Mouse (Mus musculus) embryonic facial prominence, embryonic 15.5 days (tissue): Measurements from ENCODE around the gene Tmem170b. TPM values are rescaled to one million over a fixed set of nuclear protein-coding genes. Genes with fewer than 3 reads are reported as not detected.

ENCODE experiments used
- ATAC-seq: fragments of 200-750 bp; cut with Nextera tagmentation; 2 replicates; pipeline ENCODE4 v1.8.0; 2017; ENCODE audit warnings: low read depth, moderate TSS enrichment; ENCODE audit not compliant: insufficient number of reproducible peaks, low FRiP score, low TSS enrichment
- H3K27ac ChIP-seq: fragments of 300-500 bp; sonication (generic); replicated peaks from 2 replicates; pipeline ENCODE4 v1.5.1; 2015; ENCODE audit warnings: mild to moderate bottlenecking, inconsistent platforms
- H3K27me3 ChIP-seq: fragments of 300-500 bp; sonication (generic); 2 replicates; pipeline ENCODE4 v1.6.1; 2015; ENCODE audit warnings: inconsistent platforms
- H3K36me3 ChIP-seq: fragments of 300-500 bp; sonication (generic); 2 replicates; pipeline ENCODE4 v1.6.1; 2015; ENCODE audit warnings: mild to moderate bottlenecking, inconsistent platforms
- H3K4me1 ChIP-seq: fragments of 300-500 bp; sonication (generic); 2 replicates; pipeline ENCODE4 v1.6.1; 2015; ENCODE audit warnings: inconsistent platforms
- H3K4me2 ChIP-seq: fragments of 300-500 bp; sonication (generic); replicated peaks from 2 replicates; pipeline ENCODE4 v1.6.1; 2015; ENCODE audit warnings: mild to moderate bottlenecking, inconsistent platforms
- H3K4me3 ChIP-seq: fragments of 300-500 bp; sonication (generic); replicated peaks from 2 replicates; pipeline ENCODE4 v1.5.1; 2015; ENCODE audit warnings: mild to moderate bottlenecking, inconsistent platforms
- H3K9ac ChIP-seq: fragments of 300-500 bp; sonication (generic); 2 replicates; pipeline ENCODE4 v1.6.1; 2015; ENCODE audit warnings: inconsistent platforms
- H3K9me3 ChIP-seq: fragments of 300-500 bp; sonication (generic); replicated peaks from 2 replicates; pipeline ENCODE4 v1.6.1; 2016; ENCODE audit warnings: inconsistent platforms
- WGBS: fragments of 180-500 bp; shearing (Covaris S2); methylation state at CpG from one replicate; pipeline ENCODE4 v1.1.7; 2015; 5-methylcytosine and 5-hydroxymethylcytosine counted together
- polyA plus RNA-seq: library from polyadenylated mRNA; unstranded; fragments of >200 nt; fragmentation: Nextera tagmentation; extraction: Ambion mirVana; gene quantifications from 2 replicates; pipeline ENCODE4 v1.2.1, GENCODE M21; 2015

Tmem170b gene
- polyA plus RNA-seq, 1 experiment from 2014 or later = 10.1 TPM

DNA sequence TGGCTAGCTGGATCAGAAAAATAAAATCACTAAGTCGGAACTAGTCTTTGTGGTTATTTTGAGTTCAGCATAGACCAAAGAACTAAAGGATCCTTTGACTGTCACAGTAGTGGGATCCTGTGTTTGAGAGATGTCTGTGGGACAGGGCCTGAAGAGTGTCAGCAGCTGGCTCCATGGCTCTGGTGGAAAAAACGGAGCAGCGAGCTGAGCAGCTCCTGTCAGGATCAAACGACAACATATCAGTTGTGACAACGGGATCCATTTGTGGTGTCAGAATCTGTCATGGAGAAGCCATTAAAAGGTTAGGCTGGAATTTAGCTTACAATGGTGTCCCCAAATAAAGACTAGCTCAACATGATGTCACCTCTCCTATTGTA lies 39.8 kb downstream of the Tmem170b start:
- Histone ChIP-seq H3K27ac (no peak overlapping the region), H3K9ac (no peak overlapping the region), H3K4me2 (no peak overlapping the region), H3K27me3 (no peaks in the 10 kb centered on the region), H3K4me3 (no peak overlapping the region), H3K36me3 (no peaks in the 10 kb centered on the region), H3K9me3 (no peaks in the 10 kb centered on the region), H3K4me1 (0 out of 2 replicates have a peak, but pooled peaks cover 6% of the 10 kb centered on the region)
- no peak for ATAC-seq
- 64% methylated on average over 5 of the region's 5 CpGs for whole genome bisulfite sequencing

DNA sequence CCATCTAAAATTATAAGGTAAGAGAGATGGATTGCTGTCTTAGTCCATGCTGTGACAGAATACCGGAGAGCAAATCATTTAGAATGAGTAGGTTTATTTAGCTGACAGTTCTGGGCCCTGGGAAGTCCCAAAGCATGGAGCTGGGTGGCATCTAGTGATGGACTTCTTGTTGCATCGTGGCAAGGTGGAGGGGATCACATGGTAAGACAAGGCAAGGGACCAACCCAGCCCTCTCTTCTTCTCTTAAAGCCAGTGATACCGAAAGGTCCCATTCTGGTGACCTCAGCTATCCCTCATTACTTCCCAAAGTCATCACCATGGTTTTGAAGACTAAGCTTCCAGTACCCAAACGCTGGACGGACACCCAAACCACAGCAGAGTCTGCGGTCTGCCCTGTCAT lies 42.3 kb downstream of the Tmem170b start:
- no peak overlapping the region for H3K4me3 ChIP-seq
- H3K27ac ChIP-seq = no peak overlapping the region
- no peaks in the 10 kb centered on the region for H3K36me3 ChIP-seq
- H3K9ac ChIP-seq = no peak overlapping the region
- no peaks in the 10 kb centered on the region for H3K27me3 ChIP-seq
- H3K4me1 ChIP-seq = 0 out of 2 replicates have a peak, but pooled peaks cover 6% of the 10 kb centered on the region
- H3K4me2 ChIP-seq = no peak overlapping the region
- no peaks in the 10 kb centered on the region for H3K9me3 ChIP-seq
- no peak for ATAC-seq
- 83% methylated on average over 6 of the region's 6 CpGs for WGBS

DNA sequence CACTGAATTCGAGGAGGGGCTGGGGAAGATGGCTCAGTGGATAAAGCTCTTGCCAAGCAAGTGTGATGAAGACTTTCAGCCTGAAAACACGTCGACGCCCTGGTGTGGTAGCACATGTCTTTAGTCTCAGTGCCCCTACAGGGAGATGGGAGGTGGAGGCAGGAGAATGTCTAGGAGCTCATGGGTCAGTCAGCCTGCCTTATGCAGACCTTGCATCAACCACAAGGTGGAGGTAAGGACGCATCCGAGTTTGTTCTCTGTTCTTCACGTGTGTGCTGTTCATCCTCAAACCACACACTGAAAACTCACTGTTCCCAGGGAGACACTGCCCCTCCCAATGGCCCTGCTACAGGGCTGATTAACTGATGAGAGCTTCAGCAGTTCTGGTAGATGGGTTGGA lies 45.0 kb downstream of the Tmem170b start:
- H3K36me3 ChIP-seq = no peaks in the 10 kb centered on the region
- H3K27ac ChIP-seq = no peak overlapping the region
- no peaks in the 10 kb centered on the region for H3K9me3 ChIP-seq
- no peaks in the 10 kb centered on the region for H3K4me1 ChIP-seq
- no peak overlapping the region for H3K4me2 ChIP-seq
- no peaks in the 10 kb centered on the region for H3K27me3 ChIP-seq
- 70% methylated on average over 7 of the region's 7 CpGs for WGBS
- no peak for ATAC-seq
- no peak overlapping the region for H3K9ac ChIP-seq
- H3K4me3 ChIP-seq = no peak overlapping the region

DNA sequence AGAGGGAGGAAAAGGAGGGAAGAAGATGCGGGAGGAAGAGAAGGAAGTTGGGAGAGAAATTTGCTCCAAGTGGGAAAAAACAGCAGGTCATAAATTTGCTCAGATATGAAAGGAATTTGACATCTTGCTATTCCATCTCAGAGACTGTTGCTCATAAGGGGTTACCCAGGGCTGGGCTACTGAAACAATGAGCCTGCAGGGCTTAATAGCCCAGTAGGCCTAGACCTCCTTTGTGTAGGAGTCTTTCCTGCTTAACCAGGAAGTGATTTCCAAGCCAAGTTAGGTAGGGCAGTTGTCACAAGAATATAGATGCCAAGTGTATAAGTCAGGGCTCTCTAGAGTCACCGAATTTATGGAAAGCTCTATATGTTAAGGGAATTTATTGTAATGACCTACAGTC lies 48.1 kb downstream of the Tmem170b start:
- ATAC-seq = no peak
- H3K9ac ChIP-seq = no peak overlapping the region
- no peak overlapping the region for H3K27ac ChIP-seq
- no peaks in the 10 kb centered on the region for H3K4me1 ChIP-seq
- H3K4me2 ChIP-seq = no peak overlapping the region
- H3K27me3 ChIP-seq = no peaks in the 10 kb centered on the region
- no peak overlapping the region for H3K4me3 ChIP-seq
- H3K36me3 ChIP-seq = no peaks in the 10 kb centered on the region
- no peaks in the 10 kb centered on the region for H3K9me3 ChIP-seq
- 80% methylated on average over 2 of the region's 2 CpGs for WGBS

DNA sequence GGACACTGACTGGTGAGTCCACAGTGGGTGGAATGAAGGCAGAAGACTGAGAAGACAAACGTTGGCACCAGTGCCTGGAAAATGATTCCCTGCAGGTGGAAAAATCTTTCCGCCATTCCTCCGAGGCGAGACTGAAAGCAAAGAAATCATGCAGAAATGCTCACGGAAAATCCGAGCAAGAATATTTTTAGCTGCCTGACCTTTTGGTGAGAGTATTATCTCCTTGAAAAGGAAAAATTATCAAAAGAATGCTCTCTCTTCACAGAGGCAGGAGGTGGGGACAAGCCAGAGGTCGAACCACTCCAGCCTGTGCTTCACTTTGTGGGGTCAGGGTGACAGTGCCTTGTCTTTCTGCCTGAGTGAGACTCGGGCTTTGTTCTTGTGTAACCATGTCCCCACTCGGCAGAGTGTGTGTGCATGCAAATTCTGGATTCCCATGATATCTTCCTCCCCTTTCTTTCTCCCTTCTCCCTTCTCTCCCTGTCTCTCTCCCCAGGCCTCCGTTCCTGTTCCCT lies 49.9 kb downstream of the Tmem170b start:
- no peaks in the 10 kb centered on the region for H3K36me3 ChIP-seq
- H3K4me3 ChIP-seq = no peak overlapping the region
- no peaks in the 10 kb centered on the region for H3K9me3 ChIP-seq
- H3K4me2 ChIP-seq = no peak overlapping the region
- H3K27me3 ChIP-seq = no peaks in the 10 kb centered on the region
- H3K9ac ChIP-seq = no peak overlapping the region
- H3K27ac ChIP-seq = no peak overlapping the region
- 0 out of 2 replicates have a peak, but pooled peaks cover 4% of the 10 kb centered on the region for H3K4me1 ChIP-seq
- no peak for ATAC-seq
- WGBS = 66% methylated on average over 10 of the region's 10 CpGs

DNA sequence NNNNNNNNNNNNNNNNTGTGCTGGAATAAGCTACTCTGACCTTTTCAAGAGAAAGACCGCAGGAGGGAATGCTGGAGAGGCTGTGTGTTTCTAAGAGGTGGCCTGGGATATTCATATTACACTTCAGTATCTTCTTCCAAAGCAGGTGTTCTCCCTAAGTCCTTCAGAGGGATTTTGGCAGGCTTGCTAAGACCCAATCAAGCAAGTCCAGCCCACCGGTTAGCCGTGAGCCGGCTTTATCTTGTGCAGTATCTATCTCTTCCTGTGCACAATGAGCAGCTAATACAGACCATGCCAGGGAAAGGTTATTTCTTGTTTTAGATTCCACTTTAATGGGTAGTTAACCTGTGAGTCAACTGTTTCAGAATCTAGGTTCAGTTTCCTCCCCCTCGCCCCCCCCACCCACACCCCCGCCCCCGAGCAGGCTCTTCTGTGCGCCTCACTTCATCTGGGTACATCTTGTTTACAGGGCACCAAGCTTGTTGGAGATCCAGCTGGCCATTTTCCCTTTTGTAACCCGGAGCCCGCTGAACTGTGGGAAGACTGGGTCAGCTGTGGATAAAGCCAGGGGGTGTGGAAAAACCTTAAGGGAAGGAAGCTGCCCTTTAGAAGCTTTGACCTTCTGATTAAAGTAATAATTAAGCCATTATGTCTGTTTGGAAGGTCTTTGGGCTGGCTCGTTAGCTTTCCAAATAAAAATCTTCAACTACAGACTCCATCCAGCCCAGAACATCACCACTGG lies 54.5 kb downstream of the Tmem170b start:
- H3K27me3 ChIP-seq = no peaks in the 10 kb centered on the region
- H3K4me2 ChIP-seq = no peak overlapping the region
- H3K9ac ChIP-seq = no peak overlapping the region
- H3K4me1 ChIP-seq = peaks cover 13% of the 10 kb centered on the region
- H3K9me3 ChIP-seq = no peaks in the 10 kb centered on the region
- H3K36me3 ChIP-seq = no peaks in the 10 kb centered on the region
- WGBS = 43% methylated on average over 11 of the region's 11 CpGs
- ATAC-seq = no peak; the same call in 1 of the 2 replicates
- H3K4me3 ChIP-seq = no peak overlapping the region
- H3K27ac ChIP-seq = no peak overlapping the region

DNA sequence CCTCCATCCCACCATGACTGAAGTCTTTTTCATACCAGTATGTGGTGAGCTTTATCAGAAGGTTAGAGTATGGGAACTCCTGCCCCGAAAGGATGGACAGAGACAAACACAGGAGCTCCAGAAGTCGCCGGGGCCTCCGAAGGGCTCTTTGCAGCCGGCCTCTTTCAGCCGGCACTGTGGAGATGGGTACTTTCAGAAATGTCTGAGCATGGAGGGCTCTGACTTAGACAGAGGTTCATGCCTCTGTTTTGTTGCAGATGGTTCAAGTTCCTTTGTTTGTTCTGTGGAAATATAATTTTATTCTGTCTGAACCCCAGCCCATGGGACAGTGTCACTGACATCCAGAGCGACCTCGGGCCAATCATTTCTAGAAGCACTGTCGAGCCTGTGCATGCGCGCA lies 55.4 kb downstream of the Tmem170b start:
- 81% methylated on average over 11 of the region's 11 CpGs for WGBS
- Histone ChIP-seq H3K27me3 (no peaks in the 10 kb centered on the region), H3K4me1 (peaks cover 13% of the 10 kb centered on the region), H3K36me3 (no peaks in the 10 kb centered on the region), H3K9ac (no peak overlapping the region), H3K9me3 (no peaks in the 10 kb centered on the region), H3K4me2 (no peak overlapping the region), H3K4me3 (no peak overlapping the region), H3K27ac (no peak overlapping the region)
- ATAC-seq = no peak

DNA sequence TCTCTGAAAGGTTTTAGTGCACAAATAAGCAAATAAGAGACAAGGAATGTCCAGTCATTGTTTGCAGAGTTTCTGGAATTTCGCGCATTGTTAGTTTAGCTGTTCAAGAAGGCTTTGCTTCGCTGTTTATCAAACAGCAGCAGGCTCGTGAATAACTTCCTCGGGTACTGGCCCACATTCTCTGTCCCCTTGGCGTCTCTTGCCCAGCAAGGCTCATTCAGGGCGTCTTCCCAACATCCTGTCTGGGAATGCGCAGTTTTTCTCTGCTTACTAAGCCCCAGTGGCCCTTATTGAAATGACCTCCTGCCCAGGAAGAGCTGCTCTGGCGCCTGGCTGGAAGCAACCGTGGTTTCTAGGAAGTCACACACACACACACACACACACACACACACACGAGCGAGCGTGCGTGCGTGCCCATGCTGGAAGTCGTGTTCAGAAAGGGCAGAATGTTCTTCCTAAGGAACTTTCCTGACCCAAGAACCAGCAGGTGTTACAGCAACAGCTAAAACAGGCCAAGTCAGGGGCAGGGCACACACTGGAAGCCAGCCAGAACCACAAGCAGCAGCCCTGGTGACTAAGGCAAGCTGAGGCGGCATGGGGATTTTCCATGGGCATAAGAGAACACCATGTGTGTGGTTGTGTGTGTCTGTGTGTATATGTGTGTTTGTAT lies 56.8 kb downstream of the Tmem170b start:
- H3K27ac ChIP-seq = 0 out of 2 replicates have a peak overlapping the region, but pooled peaks have one; percentile 17
- no peaks in the 10 kb centered on the region for H3K9me3 ChIP-seq
- WGBS = 44% methylated on average over 17 of the region's 17 CpGs
- H3K27me3 ChIP-seq = no peaks in the 10 kb centered on the region
- H3K36me3 ChIP-seq = no peaks in the 10 kb centered on the region
- 0 out of 2 replicates have a peak, but pooled peaks have one; percentile 19 for ATAC-seq
- no peak overlapping the region for H3K4me3 ChIP-seq
- no peak overlapping the region for H3K4me2 ChIP-seq
- H3K4me1 ChIP-seq = peaks cover 13% of the 10 kb centered on the region
- H3K9ac ChIP-seq = no peak overlapping the region

DNA sequence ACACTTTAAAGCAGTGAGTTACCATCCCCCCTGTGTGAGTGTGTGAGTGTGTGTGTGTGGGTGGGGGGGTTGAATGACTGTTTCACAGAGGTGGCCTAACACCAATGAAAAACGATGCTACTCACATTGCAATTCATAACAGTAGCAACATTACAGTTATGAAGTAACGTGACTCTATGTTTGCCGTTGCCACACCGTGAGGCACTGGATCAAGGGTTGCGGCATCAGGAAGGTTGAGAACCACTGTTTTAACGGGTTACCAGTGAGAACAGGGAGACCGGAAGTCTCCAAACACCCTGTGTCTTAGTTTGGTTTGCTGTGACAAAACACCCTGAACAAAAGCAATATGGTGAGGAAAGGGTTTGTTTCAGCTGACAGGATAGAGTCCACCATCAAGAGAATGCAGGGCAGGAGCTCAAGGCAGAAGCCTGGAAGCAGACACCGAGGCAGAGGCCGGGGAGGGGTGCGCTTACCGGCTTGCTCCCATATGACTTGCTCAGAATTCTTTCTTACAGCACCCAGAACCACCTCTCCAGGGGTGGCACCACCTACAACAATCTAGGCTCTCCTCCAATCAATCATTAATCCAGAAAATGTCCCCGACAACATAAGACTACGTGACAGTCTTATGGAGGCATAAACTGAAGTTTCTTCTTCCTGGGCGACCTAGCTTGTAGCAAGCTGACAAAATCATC lies 57.9 kb downstream of the Tmem170b start:
- peaks cover 13% of the 10 kb centered on the region for H3K4me1 ChIP-seq
- no peaks in the 10 kb centered on the region for H3K9me3 ChIP-seq
- 82% methylated on average over 14 of the region's 14 CpGs for WGBS
- no peak overlapping the region for H3K9ac ChIP-seq
- no peaks in the 10 kb centered on the region for H3K36me3 ChIP-seq
- no peak overlapping the region for H3K27ac ChIP-seq
- ATAC-seq = no peak
- H3K4me3 ChIP-seq = no peak overlapping the region
- no peak overlapping the region for H3K4me2 ChIP-seq
- no peaks in the 10 kb centered on the region for H3K27me3 ChIP-seq

DNA sequence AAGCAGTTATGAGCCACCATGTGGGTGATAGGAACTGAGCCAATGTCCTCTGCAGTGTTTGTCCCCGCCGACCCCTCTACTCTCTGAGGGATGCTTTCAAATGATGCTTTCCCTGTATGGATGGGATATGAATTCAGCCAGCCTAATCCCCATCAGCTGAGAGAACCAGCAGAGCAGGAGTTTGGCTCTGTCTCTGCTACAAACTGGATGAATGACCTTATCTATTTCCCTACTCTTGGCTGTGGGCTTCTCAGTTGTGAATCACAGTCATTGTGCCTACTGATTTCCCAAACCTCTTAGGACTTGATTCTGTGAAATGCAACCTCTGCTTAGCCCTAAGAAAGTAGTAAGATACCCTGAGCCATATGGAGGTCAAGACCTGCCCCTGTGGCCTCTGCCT lies 64.2 kb downstream of the Tmem170b start:
- H3K9ac ChIP-seq = no peak overlapping the region
- no peak overlapping the region for H3K4me2 ChIP-seq
- no peaks in the 10 kb centered on the region for H3K4me1 ChIP-seq
- no peaks in the 10 kb centered on the region for H3K27me3 ChIP-seq
- no peaks in the 10 kb centered on the region for H3K9me3 ChIP-seq
- ATAC-seq = no peak
- H3K27ac ChIP-seq = no peak overlapping the region
- no peaks in the 10 kb centered on the region for H3K36me3 ChIP-seq
- WGBS = 88% methylated on average over 2 of the region's 2 CpGs
- no peak overlapping the region for H3K4me3 ChIP-seq

DNA sequence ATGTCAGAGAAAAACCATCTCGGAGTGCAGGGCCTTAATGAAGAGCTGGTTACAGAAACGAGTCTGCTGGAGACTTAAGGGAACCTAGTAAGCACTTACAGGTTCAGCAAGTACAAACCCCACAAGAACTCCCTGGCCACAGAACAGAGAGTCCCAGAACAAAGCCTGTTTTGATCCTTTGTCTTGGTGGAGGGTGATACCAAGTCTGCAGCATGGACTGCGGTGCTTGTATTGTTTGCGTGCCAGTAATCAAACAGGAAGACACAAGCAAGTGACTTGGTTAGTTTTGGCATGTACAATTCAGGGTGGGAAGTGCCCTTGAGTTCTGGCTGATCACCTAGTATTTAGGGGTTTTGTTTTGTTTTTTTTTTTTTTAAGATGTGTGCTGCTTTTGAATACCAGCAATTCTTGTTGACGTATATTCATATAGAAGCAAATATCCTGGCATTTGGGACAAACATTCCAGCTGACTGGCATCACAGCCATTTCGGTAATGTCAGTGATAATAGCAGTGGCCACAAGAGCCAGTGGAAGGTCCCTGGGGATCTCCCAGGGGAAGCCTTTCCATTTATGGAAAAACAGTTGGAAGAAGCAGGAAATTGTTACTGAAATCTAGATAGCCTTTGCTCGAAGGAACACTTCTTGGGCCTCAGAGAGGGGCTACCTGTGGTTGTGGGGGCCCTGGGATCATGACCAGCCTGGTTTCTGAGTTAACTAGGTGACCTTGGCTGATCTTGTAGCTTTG lies 64.9 kb downstream of the Tmem170b start:
- WGBS = 53% methylated on average over 7 of the region's 7 CpGs
- no peak for ATAC-seq
- no peaks in the 10 kb centered on the region for H3K27me3 ChIP-seq
- no peaks in the 10 kb centered on the region for H3K4me1 ChIP-seq
- H3K27ac ChIP-seq = no peak overlapping the region
- no peak overlapping the region for H3K4me2 ChIP-seq
- H3K4me3 ChIP-seq = no peak overlapping the region
- H3K36me3 ChIP-seq = no peaks in the 10 kb centered on the region
- H3K9me3 ChIP-seq = no peaks in the 10 kb centered on the region
- H3K9ac ChIP-seq = no peak overlapping the region
